Mouse (Mus musculus) brain, embryonic 14.5 days (tissue): ENCODE results near the gene Ctc1.

Experiments used
- CTCF ChIP-seq: fragments of 200-500 bp; IDR thresholded peaks from 2 replicates; pipeline ENCODE4 v1.5.1; 2012; ENCODE audit warnings: inconsistent platforms, mild to moderate bottlenecking, moderate library complexity, borderline replicate concordance; ENCODE audit not compliant: insufficient read depth, insufficient read length; ENCODE audit errors: extremely low read depth
- POLR2A ChIP-seq: fragments of 200-500 bp; IDR thresholded peaks from 2 replicates; pipeline ENCODE4 v1.6.1; 2012; ENCODE audit warnings: mild to moderate bottlenecking, inconsistent platforms, borderline replicate concordance; ENCODE audit not compliant: poor library complexity, insufficient read depth, insufficient read length, severe bottlenecking; ENCODE audit errors: extremely low read depth

- TF ChIP-seq CTCF (peak; percentile 88), POLR2A (no peak)
Measured at GRCm38 (mm10) chr11:69035849-69036248, 20.1 kb downstream of the Ctc1 start.
